Mouse (Mus musculus) stomach, embryonic 16.5 days (tissue): ENCODE measurements around the gene C1rl. TPM values are rescaled to one million over a fixed set of nuclear protein-coding genes. Genes with fewer than 3 reads are reported as not detected.

Experiments
- polyA plus RNA-seq: library from polyadenylated mRNA; unstranded; fragments of >200 nt; fragmentation: Nextera tagmentation; extraction: Ambion mirVana; gene quantifications from 2 replicates; pipeline ENCODE4 v1.2.1, GENCODE M21; 2015

The C1rl gene
- polyA plus RNA-seq, 1 experiment from 2014 or later, result 1.7 TPM

Other genes starting within 250 kb of the C1rl start
- gene Cd163, start 188.5 kb upstream of the C1rl start, polyA plus RNA-seq, result 0.89 and 0.99 TPM in 2 replicates
- 43.1 and 45.6 TPM in 2 replicates for gene Pex5, start 78.0 kb upstream of the C1rl start, polyA plus RNA-seq
- 5.9 and 7.3 TPM in 2 replicates for gene Clstn3, start 28.3 kb upstream of the C1rl start, polyA plus RNA-seq
- gene C1ra, start 19.3 kb downstream of the C1rl start, polyA plus RNA-seq, result 9.4 TPM in 2 replicates
- gene C1s1, start 49.2 kb downstream of the C1rl start, polyA plus RNA-seq, result 12.6 and 15.2 TPM in 2 replicates
- 0.11 TPM in 1 of 2 replicates, not detected in the other for gene C1rb, start 77.2 kb downstream of the C1rl start, polyA plus RNA-seq
- not detected in 2 replicates for gene C1s2, start 143.0 kb downstream of the C1rl start, polyA plus RNA-seq
- gene Lpcat3, start 169.9 kb downstream of the C1rl start, polyA plus RNA-seq, result 84.1 and 86.8 TPM in 2 replicates
- 167 and 175 TPM in 2 replicates for gene Emg1, start 219.1 kb downstream of the C1rl start, polyA plus RNA-seq
- 282 and 303 TPM in 2 replicates for gene Phb2, start 219.2 kb downstream of the C1rl start, polyA plus RNA-seq
- 19.6 and 20.1 TPM in 2 replicates for gene Ptpn6, start 245.6 kb downstream of the C1rl start, polyA plus RNA-seq
- gene Grcc10, start 248.3 kb downstream of the C1rl start, polyA plus RNA-seq, result 352 and 357 TPM in 2 replicates